Mouse (Mus musculus) neural tube, embryonic 11.5 days (tissue): Measurements from ENCODE around the gene Mrpl28. TPM values are rescaled to one million over a fixed set of nuclear protein-coding genes. Genes with fewer than 3 reads are reported as not detected.
"Not testable (repeated sequence)": the region's sequence is repeated elsewhere in the genome, so short reads cannot be mapped to it uniquely, and the experiment has no call there.

Experiments
- ATAC-seq: fragments of 200-750 bp; cut with Nextera tagmentation; 2 replicates; pipeline ENCODE4 v1.8.0; 2017; ENCODE audit warnings: moderate number of reproducible peaks, mild to moderate bottlenecking, moderate TSS enrichment, moderate library complexity; ENCODE audit not compliant: insufficient read depth, low FRiP score, low TSS enrichment
- DNase-seq: peaks from one replicate; pipeline ENCODE4 v3.0.0-alpha.2; 2015; ENCODE audit warnings: low spot score
- H3K27ac ChIP-seq: fragments of 300-500 bp; sonication (generic); 2 replicates; pipeline ENCODE4 v1.5.1; 2014; ENCODE audit warnings: low read depth, mild to moderate bottlenecking, low read length
- H3K27me3 ChIP-seq: fragments of 300-500 bp; sonication (generic); 2 replicates; pipeline ENCODE4 v1.6.1; 2014; ENCODE audit warnings: mild to moderate bottlenecking, low read length, mixed read lengths; ENCODE audit not compliant: control insufficient read depth, insufficient read depth
- H3K36me3 ChIP-seq: fragments of 300-500 bp; sonication (generic); 2 replicates; pipeline ENCODE4 v1.6.1; 2014; ENCODE audit warnings: mild to moderate bottlenecking, low read length, moderate library complexity, mixed read lengths; ENCODE audit not compliant: control insufficient read depth, insufficient read depth
- H3K4me1 ChIP-seq: fragments of 300-500 bp; sonication (generic); 2 replicates; pipeline ENCODE4 v1.6.1; 2014; ENCODE audit warnings: low read length, mixed read lengths; ENCODE audit not compliant: control insufficient read depth, insufficient read depth
- H3K4me2 ChIP-seq: fragments of 300-500 bp; sonication (generic); 2 replicates; pipeline ENCODE4 v1.6.1; 2014; ENCODE audit warnings: low read depth, mild to moderate bottlenecking, moderate library complexity
- H3K4me3 ChIP-seq: fragments of 300-500 bp; sonication (generic); 2 replicates; pipeline ENCODE4 v1.5.1; 2014; ENCODE audit warnings: low read depth, low read length
- H3K9ac ChIP-seq: fragments of 300-500 bp; sonication (generic); 2 replicates; pipeline ENCODE4 v1.6.1; 2014; ENCODE audit warnings: mild to moderate bottlenecking, low read length
- H3K9me3 ChIP-seq: fragments of 300-500 bp; sonication (generic); 2 replicates; pipeline ENCODE4 v1.6.1; 2016; ENCODE audit warnings: low read length; ENCODE audit not compliant: control insufficient read depth
- WGBS: fragments of 180-500 bp; shearing (Covaris S2); extraction: QIAGEN DNeasy Blood & Tissue Kit; methylation state at CpG from one replicate; pipeline ENCODE4 v1.1.7; 2014; 5-methylcytosine and 5-hydroxymethylcytosine counted together
- polyA plus RNA-seq: library from polyadenylated mRNA; unstranded; fragments of >200 nt; fragmentation: Nextera tagmentation; extraction: Ambion mirVana; gene quantifications from 2 replicates; pipeline ENCODE4 v1.2.1, GENCODE M21; 2014

Gene Mrpl28
- polyA plus RNA-seq, 1 experiment from 2014 or later, result 240 TPM

- H3K9me3 ChIP-seq, result no peaks in the 10 kb centered on the region
- peaks cover 10% of the 10 kb centered on the region for H3K4me1 ChIP-seq
- H3K4me3 ChIP-seq, result peak overlapping the region; percentile 97
- H3K36me3 ChIP-seq, result no peaks in the 10 kb centered on the region; the same call in 1 of the 2 replicates
- peak overlapping the region; percentile 97 for H3K9ac ChIP-seq
- peak overlapping the region; percentile 73 for H3K4me2 ChIP-seq
- DNase-seq, result peak; percentile 59
- peak overlapping the region; percentile 94 for H3K27ac ChIP-seq
- H3K27me3 ChIP-seq, result no peaks in the 10 kb centered on the region
- WGBS, result 1% methylated on average over 57 of the region's 58 CpGs
- peak; percentile 68 for ATAC-seq
Measured at GRCm38 (mm10) chr17:26138901-26139381, 15.6 kb downstream of the Mrpl28 start.

GRCm38 (mm10) chr17:26142796-26143195 lies 19.5 kb downstream of the Mrpl28 start:
- H3K9me3 ChIP-seq, result no peaks in the 10 kb centered on the region; the same call in 1 of the 2 replicates
- H3K4me3 ChIP-seq, result no peak overlapping the region
- H3K27ac ChIP-seq, result no peak overlapping the region
- H3K27me3 ChIP-seq, result no peaks in the 10 kb centered on the region
- H3K9ac ChIP-seq, result no peak overlapping the region
- H3K36me3 ChIP-seq, result peaks cover 5% of the 10 kb centered on the region
- no peak for ATAC-seq
- peaks cover 10% of the 10 kb centered on the region for H3K4me1 ChIP-seq
- no peak for DNase-seq
- H3K4me2 ChIP-seq, result no peak overlapping the region
- 93% methylated on average over 4 of the region's 4 CpGs for WGBS

- Histone ChIP-seq H3K4me2 (no peak overlapping the region), H3K36me3 (peaks cover 5% of the 10 kb centered on the region), H3K9ac (no peak overlapping the region), H3K27me3 (no peaks in the 10 kb centered on the region), H3K4me3 (no peak overlapping the region), H3K9me3 (no peaks in the 10 kb centered on the region; the same call in 1 of the 2 replicates), H3K27ac (no peak overlapping the region), H3K4me1 (peaks cover 10% of the 10 kb centered on the region)
- DNase-seq, result no peak
- WGBS, result 96% methylated on average over 5 of the region's 5 CpGs
- ATAC-seq, result no peak
Measured at GRCm38 (mm10) chr17:26143386-26143785, 20.1 kb downstream of the Mrpl28 start.

- ATAC-seq (no peak), DNase-seq (no peak)
- H3K4me1 ChIP-seq, result no peaks in the 10 kb centered on the region
- no peak overlapping the region for H3K4me3 ChIP-seq
- WGBS, result 82% methylated on average over 2 of the region's 2 CpGs
- H3K9me3 ChIP-seq, result no peaks in the 10 kb centered on the region; the same call in 1 of the 2 replicates
- H3K9ac ChIP-seq, result no peak overlapping the region
- H3K36me3 ChIP-seq, result peaks cover 13% of the 10 kb centered on the region
- no peak overlapping the region for H3K4me2 ChIP-seq
- no peak overlapping the region for H3K27ac ChIP-seq
- H3K27me3 ChIP-seq, result no peaks in the 10 kb centered on the region
Measured at GRCm38 (mm10) chr17:26149056-26149455, 25.8 kb downstream of the Mrpl28 start.

- DNase-seq (no peak), ATAC-seq (no peak)
- no peaks in the 10 kb centered on the region for H3K27me3 ChIP-seq
- no peak overlapping the region for H3K4me3 ChIP-seq
- 88% methylated on average over 2 of the region's 2 CpGs for WGBS
- H3K4me1 ChIP-seq, result no peaks in the 10 kb centered on the region
- no peak overlapping the region for H3K9ac ChIP-seq
- H3K9me3 ChIP-seq, result no peaks in the 10 kb centered on the region; the same call in 1 of the 2 replicates
- H3K27ac ChIP-seq, result no peak overlapping the region
- H3K4me2 ChIP-seq, result no peak overlapping the region
- H3K36me3 ChIP-seq, result peaks cover 10% of the 10 kb centered on the region
Measured at GRCm38 (mm10) chr17:26151886-26152630, 28.8 kb downstream of the Mrpl28 start.

- 86% methylated on average over 1 of the region's 1 CpGs for WGBS
- ATAC-seq (no peak), DNase-seq (no peak)
- Histone ChIP-seq H3K36me3 (no peaks in the 10 kb centered on the region; the same call in 1 of the 2 replicates), H3K4me2 (no peak overlapping the region), H3K27ac (no peak overlapping the region), H3K4me3 (no peak overlapping the region), H3K9me3 (no peaks in the 10 kb centered on the region), H3K4me1 (no peaks in the 10 kb centered on the region), H3K9ac (no peak overlapping the region), H3K27me3 (no peaks in the 10 kb centered on the region)
Measured at GRCm38 (mm10) chr17:26162736-26163135, 39.4 kb downstream of the Mrpl28 start.

- Histone ChIP-seq H3K4me3 (no peak overlapping the region), H3K4me1 (no peaks in the 10 kb centered on the region), H3K27ac (no peak overlapping the region), H3K36me3 (no peaks in the 10 kb centered on the region), H3K4me2 (no peak overlapping the region), H3K9ac (no peak overlapping the region), H3K9me3 (no peaks in the 10 kb centered on the region), H3K27me3 (no peaks in the 10 kb centered on the region)
- DNase-seq (no peak), ATAC-seq (no peak)
- WGBS, result 96% methylated on average over 2 of the region's 2 CpGs
Measured at GRCm38 (mm10) chr17:26168039-26168438, 44.7 kb downstream of the Mrpl28 start.

- H3K4me1 ChIP-seq, H3K36me3 ChIP-seq, H3K9ac ChIP-seq, H3K27me3 ChIP-seq, H3K9me3 ChIP-seq, H3K4me2 ChIP-seq, H3K27ac ChIP-seq, ATAC-seq, DNase-seq, H3K4me3 ChIP-seq: not testable (repeated sequence)
- 91% methylated on average over 2 of the region's 2 CpGs for WGBS
Measured at GRCm38 (mm10) chr17:26175248-26175647, 51.9 kb downstream of the Mrpl28 start.
